Mouse (Mus musculus) E14TG2a.4 (cell line): ENCODE measurements at regions not wholly inside any gene's neighbourhood (a gene's known extent, or its start where the extent isn't known, plus 50 kb on each side); places are given as distances from the start of the nearest gene placed in this dataset.
"Not testable (repeated sequence)": the region's sequence is repeated elsewhere in the genome, so short reads cannot be mapped to it uniquely, and the experiment has no call there.

ENCODE experiments used
- H3K27me3 ChIP-seq: 2 replicates; pipeline ENCODE4 v1.6.1; 2014; ENCODE audit warnings: low read length, control low read depth; ENCODE audit not compliant: insufficient read depth
- H3K36me3 ChIP-seq: 2 replicates; pipeline ENCODE4 v1.6.1; 2014; ENCODE audit warnings: low read length, control low read depth; ENCODE audit not compliant: insufficient read depth
- H3K4me1 ChIP-seq: replicated peaks from 2 replicates; pipeline ENCODE4 v1.6.1; 2014; ENCODE audit warnings: low read depth, low read length, control low read depth
- H3K4me3 ChIP-seq: replicated peaks from 2 replicates; pipeline ENCODE4 v1.5.1; 2014; ENCODE audit warnings: mild to moderate bottlenecking, low read length
- H3K9me3 ChIP-seq: 2 replicates; pipeline ENCODE4 v1.6.1; 2014; ENCODE audit warnings: low read length, control low read depth
- CTCF ChIP-seq: conservative IDR thresholded peaks from 2 replicates; pipeline ENCODE4 v1.5.1; 2014; ENCODE audit warnings: low read length
- NANOG ChIP-seq: IDR thresholded peaks from 2 replicates; pipeline ENCODE4 v1.6.1; 2014; ENCODE audit warnings: borderline replicate concordance, low read length, mixed read lengths
- POU5F1 ChIP-seq: IDR thresholded peaks from 2 replicates; pipeline ENCODE4 v1.6.1; 2014; ENCODE audit warnings: low read length, borderline replicate concordance

DNA sequence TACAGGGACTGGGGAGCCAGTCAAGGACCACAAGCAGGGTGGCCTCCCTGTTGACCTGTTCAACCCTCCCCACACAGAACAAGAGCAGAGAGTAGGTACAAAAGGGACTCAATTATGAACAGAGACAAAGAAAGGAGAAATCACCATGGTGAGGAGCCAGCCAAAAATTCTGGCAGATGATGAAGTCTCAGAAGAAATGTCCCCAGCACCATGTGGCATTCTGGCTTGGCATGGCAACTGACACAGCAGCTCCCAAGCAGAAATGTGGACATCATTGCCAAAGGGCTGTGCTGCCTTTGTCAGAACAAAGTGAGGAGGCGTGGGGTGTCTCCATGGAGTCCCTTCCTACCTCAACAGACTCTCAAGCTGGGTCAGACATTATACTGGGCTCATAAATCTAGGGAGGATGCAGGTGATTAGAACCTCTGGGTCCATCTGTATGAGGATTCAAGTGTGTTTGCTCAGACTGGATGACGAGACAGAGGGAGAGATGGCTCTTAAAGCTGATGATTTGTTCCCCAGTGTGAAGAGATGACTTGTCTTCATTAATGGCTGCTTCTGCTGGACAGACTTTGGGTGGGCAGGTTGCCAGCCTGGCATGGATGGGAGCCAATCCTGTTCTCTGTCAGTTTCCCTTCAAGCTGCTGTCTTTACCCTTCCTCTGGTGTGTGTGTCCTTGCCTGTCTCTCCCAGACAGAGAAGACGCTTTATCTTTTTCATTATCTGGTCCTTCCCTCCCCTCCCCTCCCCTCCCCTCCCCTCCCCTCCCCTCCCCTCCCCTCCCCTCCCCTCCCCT, 120.5 kb upstream of the Fhl2 start:
- no peaks in the 10 kb centered on the region for H3K36me3 ChIP-seq
- H3K4me1 ChIP-seq: no peaks in the 10 kb centered on the region
- TF ChIP-seq NANOG (no peak), POU5F1 (no peak), CTCF (no peak)
- H3K4me3 ChIP-seq: no peak overlapping the region
- peaks cover 31% of the 10 kb centered on the region for H3K9me3 ChIP-seq
- no peaks in the 10 kb centered on the region for H3K27me3 ChIP-seq

- H3K36me3 ChIP-seq, H3K27me3 ChIP-seq, H3K4me3 ChIP-seq: not testable (repeated sequence)
These were observed 110.9 kb upstream of the Nck2 start for GRCm38 (mm10) chr1:43333488-43333887.

GRCm38 (mm10) chr1:43337168-43337784, 107.1 kb upstream of the Nck2 start:
- peaks cover 42% of the 10 kb centered on the region for H3K9me3 ChIP-seq
- H3K36me3 ChIP-seq: no peaks in the 10 kb centered on the region
- peaks cover 11% of the 10 kb centered on the region; the same call in 1 of the 2 replicates for H3K4me1 ChIP-seq
- H3K27me3 ChIP-seq: no peaks in the 10 kb centered on the region
- no peak overlapping the region for H3K4me3 ChIP-seq
- TF ChIP-seq POU5F1: no peak
- no peak for TF ChIP-seq CTCF
- TF ChIP-seq NANOG: no peak

More at GRCm38 (mm10) chr1:43333488-43333887, 110.9 kb upstream of the Nck2 start:
- not testable (repeated sequence) for H3K4me1 ChIP-seq
- H3K9me3 ChIP-seq: peaks cover 44% of the 10 kb centered on the region

GRCm38 (mm10) chr1:43338096-43338915, 106.1 kb upstream of the Nck2 start:
- Histone ChIP-seq H3K36me3 (no peaks in the 10 kb centered on the region), H3K9me3 (peaks cover 32% of the 10 kb centered on the region), H3K27me3 (no peaks in the 10 kb centered on the region), H3K4me1 (peaks cover 11% of the 10 kb centered on the region; the same call in 1 of the 2 replicates), H3K4me3 (no peak overlapping the region)
- TF ChIP-seq CTCF (no peak), POU5F1 (no peak), NANOG (no peak; the same call in 1 of the 2 replicates)

- H3K9me3 ChIP-seq: no peaks in the 10 kb centered on the region
- H3K4me1 ChIP-seq: peaks cover 8% of the 10 kb centered on the region; the same call in 1 of the 2 replicates
- TF ChIP-seq POU5F1: no peak
- TF ChIP-seq CTCF: no peak
- TF ChIP-seq NANOG: no peak
- H3K27me3 ChIP-seq: no peaks in the 10 kb centered on the region
- H3K36me3 ChIP-seq: no peaks in the 10 kb centered on the region
- no peak overlapping the region for H3K4me3 ChIP-seq
These were observed 101.5 kb upstream of the Nck2 start for GRCm38 (mm10) chr1:43342848-43343247.

DNA sequence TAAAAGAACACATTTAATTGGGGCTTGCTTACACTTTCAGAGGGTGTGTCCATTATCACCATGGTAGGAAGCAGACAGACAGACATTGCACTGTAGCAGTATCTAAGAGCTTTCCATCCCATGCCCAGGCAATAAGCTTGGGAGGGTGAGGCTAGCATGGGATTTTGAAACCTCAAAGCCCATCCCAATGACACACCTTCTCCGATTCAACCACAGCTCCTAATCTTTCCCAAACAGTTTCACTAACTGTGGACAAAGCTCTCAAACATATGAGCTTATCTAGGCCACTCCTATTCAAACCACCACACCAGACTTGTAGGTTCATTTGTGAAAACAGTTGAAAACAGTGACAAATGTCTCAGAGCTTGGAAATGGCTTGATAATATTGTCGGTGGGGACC, 101.0 kb upstream of the Nck2 start:
- Histone ChIP-seq H3K4me1 (peaks cover 2% of the 10 kb centered on the region; the same call in 1 of the 2 replicates), H3K4me3 (no peak overlapping the region), H3K27me3 (no peaks in the 10 kb centered on the region), H3K36me3 (no peaks in the 10 kb centered on the region), H3K9me3 (no peaks in the 10 kb centered on the region)
- TF ChIP-seq POU5F1 (no peak), CTCF (no peak), NANOG (no peak)

DNA sequence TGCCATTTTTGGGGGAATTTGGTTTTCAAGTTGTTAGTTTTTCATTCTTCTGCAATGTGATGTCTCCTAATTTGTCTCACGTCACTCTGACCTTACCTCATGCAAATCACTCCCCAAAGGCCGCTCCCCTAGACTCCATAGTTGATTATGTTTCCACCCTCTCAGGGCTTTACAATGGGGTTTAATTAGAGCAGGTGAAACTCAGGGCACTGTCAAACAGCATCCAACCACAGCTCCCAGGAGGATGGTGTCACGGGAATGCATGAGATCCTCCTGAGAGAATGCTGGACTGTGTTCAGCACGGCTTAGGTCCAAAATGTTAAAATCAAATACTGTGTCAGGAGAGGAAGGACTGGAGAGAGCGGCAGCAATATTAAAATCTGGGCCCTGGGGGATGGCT, 100.4 kb upstream of the Nck2 start:
- Histone ChIP-seq H3K9me3 (no peaks in the 10 kb centered on the region), H3K4me3 (no peak overlapping the region), H3K27me3 (no peaks in the 10 kb centered on the region), H3K4me1 (no peaks in the 10 kb centered on the region), H3K36me3 (no peaks in the 10 kb centered on the region)
- no peak for TF ChIP-seq POU5F1

DNA sequence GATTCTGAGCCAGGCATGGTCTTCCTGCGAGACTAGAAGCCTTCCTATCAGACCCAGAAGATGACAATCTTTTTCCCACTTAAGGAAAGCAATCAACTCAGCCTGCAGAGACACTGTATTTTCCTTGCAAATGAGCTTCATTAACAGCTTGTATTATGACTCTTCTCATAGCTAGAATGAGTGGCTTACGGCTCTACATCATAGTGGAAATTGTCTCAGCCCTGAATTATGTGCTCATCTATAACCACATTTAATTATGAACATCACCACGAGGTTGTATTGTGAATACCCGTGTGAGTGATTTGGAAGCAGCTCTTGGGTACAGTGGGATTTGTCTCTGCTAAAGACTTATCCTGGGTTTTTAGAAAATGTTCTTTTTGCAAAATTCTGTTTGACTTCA, 97.2 kb upstream of the Nck2 start:
- no peaks in the 10 kb centered on the region for H3K36me3 ChIP-seq
- H3K27me3 ChIP-seq: no peaks in the 10 kb centered on the region
- TF ChIP-seq NANOG (no peak), POU5F1 (no peak), CTCF (no peak)
- peaks cover 3% of the 10 kb centered on the region; the same call in 1 of the 2 replicates for H3K9me3 ChIP-seq
- no peak overlapping the region for H3K4me3 ChIP-seq
- no peaks in the 10 kb centered on the region for H3K4me1 ChIP-seq
